Comparison of ENCODE assay signal across 1 mouse cellular context in genomic region chr4:42988296-42988695, GRCm38 (mm10).
A peak's percentile ranks its signal among the peaks of the same experiment; 100 is the strongest.
TF ChIP-seq lines count a peak whose summit lies in the region.

No protein-coding gene starts in this region.

TF ChIP-seq in MEL, 35 proteins besides CTCF, POLR2A, EP300 and RAD21:
- TF ChIP-seq CHD1 (IDR thresholded peaks at IDR 0.05; ENCODE audit: low read depth, low read length) (no peak), ZNF384 (IDR thresholded peaks at IDR 0.05; ENCODE audit: low read depth, low read length) (peak; percentile 12; the same call in 1 of the 2 replicates)
